Comparison of ENCODE assay signal across 37 mouse cellular contexts in the genomic region with DNA sequence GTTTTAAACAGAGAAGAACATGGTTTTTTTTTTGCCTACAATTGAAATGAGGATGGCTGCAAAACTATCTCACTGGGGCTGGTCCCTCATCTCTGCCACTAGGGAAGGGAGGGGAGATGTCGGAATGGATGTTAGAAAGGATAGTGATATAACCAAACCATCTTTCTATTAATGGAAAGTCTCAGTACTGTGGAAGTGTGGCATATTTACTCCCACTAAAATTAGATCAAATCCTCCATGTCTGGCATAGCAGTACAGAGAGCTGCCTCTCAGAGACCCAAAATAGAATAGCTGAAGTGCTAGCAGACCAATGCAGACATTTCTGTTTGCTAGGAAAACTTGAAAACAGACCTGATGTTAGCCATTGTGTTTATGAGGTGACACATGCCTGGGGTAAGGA. TPM values are rescaled to one million over a fixed set of nuclear protein-coding genes. Genes with fewer than 3 reads are reported as not detected.
A peak's percentile ranks its signal among the peaks of the same experiment; 100 is the strongest.
DNase-seq lines count a peak whose midpoint lies in the region; ATAC-seq and TF ChIP-seq lines count a peak whose summit lies in the region.
"Had no signal": no experiment of that assay in that cellular context is flagged by ENCODE, and none has a peak within 500 bp of the region (broad histone marks: within the 10 kb centered on the region; RNA-seq: fewer than 3 reads in every experiment).

No protein-coding gene starts in this region.

- H3K36me3 ChIP-seq in forebrain, postnatal 0 days (ENCODE audit: insufficient read depth), result no peaks in the 10 kb centered on the region
- no peaks in the 10 kb centered on the region for H3K36me3 ChIP-seq in forebrain, embryonic 10.5 days (replicated peaks)
- H3K36me3 ChIP-seq in heart, adult 2 months (ENCODE audit: control insufficient read depth, insufficient read depth, low read length), result peaks cover 4% of the 10 kb centered on the region
- no peaks in the 10 kb centered on the region for H3K36me3 ChIP-seq in heart, embryonic 16.5 days (ENCODE audit: control insufficient read depth, insufficient read depth)
- no peaks in the 10 kb centered on the region for H3K36me3 ChIP-seq in midbrain, embryonic 15.5 days (replicated peaks)
- H3K36me3 ChIP-seq: embryonic facial prominence, embryonic 10.5 days; embryonic facial prominence, embryonic 15.5 days; hindbrain, embryonic 10.5 days; liver, embryonic 12.5 days; midbrain, embryonic 12.5 days; neural tube, embryonic 13.5 days; stomach, embryonic 15.5 days had no signal

- no peak overlapping the region for H3K4me2 ChIP-seq in forebrain, postnatal 0 days (ENCODE audit: low read depth)
- H3K4me2 ChIP-seq in heart, embryonic 16.5 days (ENCODE audit: low read depth, low read length), result no peak overlapping the region
- no peak overlapping the region for H3K4me2 ChIP-seq in midbrain, embryonic 15.5 days
- H3K4me2 ChIP-seq: embryonic facial prominence, embryonic 15.5 days; forebrain, embryonic 13.5 days; liver, embryonic 12.5 days; midbrain, embryonic 12.5 days; neural tube, embryonic 13.5 days; stomach, embryonic 15.5 days had no signal

- no peaks in the 10 kb centered on the region for H3K4me1 ChIP-seq in forebrain, postnatal 0 days (ENCODE audit: insufficient read depth)
- no peaks in the 10 kb centered on the region for H3K4me1 ChIP-seq in forebrain, embryonic 10.5 days
- no peaks in the 10 kb centered on the region; the same call in 1 of the 2 replicates for H3K4me1 ChIP-seq in heart, adult 2 months (ENCODE audit: control insufficient read depth, insufficient read depth, low read length)
- peaks cover 6% of the 10 kb centered on the region for H3K4me1 ChIP-seq in heart, embryonic 16.5 days (ENCODE audit: control insufficient read depth, insufficient read depth, low read length)
- no peaks in the 10 kb centered on the region for H3K4me1 ChIP-seq in midbrain, embryonic 15.5 days
- H3K4me1 ChIP-seq: embryonic facial prominence, embryonic 10.5 days; embryonic facial prominence, embryonic 15.5 days; forebrain, embryonic 13.5 days; hindbrain, embryonic 10.5 days; liver, embryonic 12.5 days; midbrain, embryonic 12.5 days; neural tube, embryonic 13.5 days; stomach, embryonic 15.5 days had no signal

- H3K9ac ChIP-seq in forebrain, postnatal 0 days, result no peak overlapping the region
- no peak overlapping the region for H3K9ac ChIP-seq in heart, adult 2 months (ENCODE audit: low read depth, low read length)
- H3K9ac ChIP-seq in heart, embryonic 16.5 days (ENCODE audit: low read length), result no peak overlapping the region
- no peak overlapping the region for H3K9ac ChIP-seq in midbrain, embryonic 15.5 days
- H3K9ac ChIP-seq: embryonic facial prominence, embryonic 15.5 days; forebrain, embryonic 13.5 days; liver, embryonic 12.5 days; liver, postnatal 0 days; midbrain, embryonic 12.5 days; neural tube, embryonic 13.5 days; stomach, embryonic 15.5 days had no signal

- no peak for TF ChIP-seq POLR2A in heart, adult 2 months (IDR thresholded peaks at IDR 0.05; ENCODE audit: insufficient read depth, low read depth, low read length)

- TF ChIP-seq CTCF in forebrain, postnatal 0 days (IDR thresholded peaks at IDR 0.05; ENCODE audit: low read depth), result no peak
- TF ChIP-seq CTCF in heart, adult 2 months (IDR thresholded peaks at IDR 0.05), result no peak

- peak; percentile 69; the same call in 1 of the 2 replicates for ATAC-seq in forebrain, postnatal 0 days
- peak; percentile 72; the same call in 1 of the 2 replicates for ATAC-seq in heart, embryonic 16.5 days (replicated peaks; ENCODE audit: extremely low read depth, insufficient read depth, low FRiP score)
- no peak for ATAC-seq in midbrain, embryonic 15.5 days (replicated peaks)
- ATAC-seq: activated CD4-positive, CD25-positive, alpha-beta regulatory T cell, adult 4 months; forebrain, embryonic 13.5 days; hindbrain, embryonic 16.5 days; liver, embryonic 12.5 days; liver, postnatal 0 days had no signal

- DNase-seq in forebrain, postnatal 0 days, result no peak
- no peak for DNase-seq in forebrain, embryonic 10.5 days (ENCODE audit: extremely low spot score, low spot score)
- DNase-seq in heart, adult 2 months, result no peak
- DNase-seq in heart, postnatal 4 days, result no peak
- peak; percentile 70 for DNase-seq in brain, adult 2 months (ENCODE audit: low read depth, low spot score)
- DNase-seq in retina, postnatal 1 day, result no peak
- DNase-seq: adrenal gland, adult 2 months; cerebellum, adult 8-10 months; cerebellum, postnatal 25 days; gastrocnemius, postnatal 10 days; kidney, adult 2 months; kidney, postnatal 36 days; left cerebral cortex, postnatal 4 days; liver, postnatal 0 days; lung, postnatal 36 days; right cerebral cortex, postnatal 14 days; thymus, adult 18-20 months; thymus, postnatal 25 days had no signal

- no peak for TF ChIP-seq EP300 in heart, adult 2 months (IDR thresholded peaks at IDR 0.05; ENCODE audit: insufficient read depth, low read depth, low read length)

- no peak overlapping the region for H3K27ac ChIP-seq in forebrain, postnatal 0 days (ENCODE audit: low read depth, low read length)
- H3K27ac ChIP-seq in forebrain, embryonic 10.5 days, result no peak overlapping the region
- peak overlapping the region; percentile 78 for H3K27ac ChIP-seq in heart, adult 2 months
- peak overlapping the region; percentile 76 for H3K27ac ChIP-seq in heart, embryonic 16.5 days (ENCODE audit: low read length)
- H3K27ac ChIP-seq in midbrain, embryonic 15.5 days, result no peak overlapping the region
- H3K27ac ChIP-seq: embryonic facial prominence, embryonic 10.5 days; embryonic facial prominence, embryonic 15.5 days; forebrain, embryonic 13.5 days; hindbrain, embryonic 10.5 days; layer of hippocampus, adult 2 months; liver, embryonic 12.5 days; midbrain, embryonic 12.5 days; neural tube, embryonic 13.5 days; stomach, embryonic 15.5 days had no signal

- 73% methylated on average over 1 of the region's 1 CpGs for WGBS in forebrain, postnatal 0 days
- WGBS in forebrain, embryonic 10.5 days, result 80% methylated on average over 1 of the region's 1 CpGs
- WGBS in heart, adult 2 months, result 53% methylated on average over 1 of the region's 1 CpGs
- WGBS in heart, embryonic 16.5 days, result 37% methylated on average over 1 of the region's 1 CpGs
- 85% methylated on average over 1 of the region's 1 CpGs for WGBS in midbrain, embryonic 15.5 days

- H3K27me3 ChIP-seq in forebrain, postnatal 0 days (ENCODE audit: insufficient read depth, low read length), result no peaks in the 10 kb centered on the region
- H3K27me3 ChIP-seq in forebrain, embryonic 10.5 days (ENCODE audit: poor library complexity, severe bottlenecking), result no peaks in the 10 kb centered on the region
- no peaks in the 10 kb centered on the region for H3K27me3 ChIP-seq in heart, adult 2 months (ENCODE audit: control insufficient read depth, insufficient read depth, low read length)
- H3K27me3 ChIP-seq in heart, embryonic 16.5 days (ENCODE audit: control insufficient read depth, insufficient read depth, low read length), result no peaks in the 10 kb centered on the region
- H3K27me3 ChIP-seq in midbrain, embryonic 15.5 days (replicated peaks), result no peaks in the 10 kb centered on the region
- H3K27me3 ChIP-seq: CH12.LX; embryonic facial prominence, embryonic 15.5 days; forebrain, embryonic 13.5 days; liver, embryonic 12.5 days; midbrain, embryonic 12.5 days; neural tube, embryonic 13.5 days; stomach, embryonic 15.5 days had no signal

- H3K79me2 ChIP-seq in heart, adult 2 months (replicated peaks; ENCODE audit: control insufficient read depth, insufficient read depth, low read length), result no peaks in the 10 kb centered on the region

- H3K9me3 ChIP-seq in forebrain, postnatal 0 days (ENCODE audit: low read length), result no peaks in the 10 kb centered on the region
- H3K9me3 ChIP-seq in forebrain, embryonic 10.5 days, result no peaks in the 10 kb centered on the region
- H3K9me3 ChIP-seq in heart, embryonic 16.5 days (replicated peaks; ENCODE audit: control insufficient read depth, low read length), result no peaks in the 10 kb centered on the region
- H3K9me3 ChIP-seq in midbrain, embryonic 15.5 days, result no peaks in the 10 kb centered on the region
- H3K9me3 ChIP-seq: embryonic facial prominence, embryonic 10.5 days; embryonic facial prominence, embryonic 15.5 days; forebrain, embryonic 13.5 days; hindbrain, embryonic 10.5 days; liver, embryonic 12.5 days; midbrain, embryonic 12.5 days; neural tube, embryonic 13.5 days; stomach, embryonic 15.5 days had no signal

- no peak overlapping the region for H3K4me3 ChIP-seq in forebrain, postnatal 0 days (ENCODE audit: low read depth, low read length)
- H3K4me3 ChIP-seq in forebrain, embryonic 10.5 days, result no peak overlapping the region
- H3K4me3 ChIP-seq in heart, adult 2 months, result no peak overlapping the region
- no peak overlapping the region for H3K4me3 ChIP-seq in heart, embryonic 16.5 days (ENCODE audit: low read length)
- H3K4me3 ChIP-seq in midbrain, embryonic 15.5 days, result no peak overlapping the region
- H3K4me3 ChIP-seq: embryonic facial prominence, embryonic 10.5 days; embryonic facial prominence, embryonic 15.5 days; forebrain, embryonic 13.5 days; hindbrain, embryonic 10.5 days; layer of hippocampus, adult 2 months; liver, embryonic 12.5 days; midbrain, embryonic 12.5 days; neural tube, embryonic 13.5 days; stomach, embryonic 15.5 days had no signal

- intact Hi-C loops in heart, adult 2 months (cut with DNase I), result no loop called here

RNA-seq across cellular contexts. Expression of gene Slc35f4, which starts 30.7 kb away (rescaled TPM):
- total RNA-seq in forebrain, postnatal 0 days (2014; rRNA removed), result 14.9 and 19.6 TPM in 2 replicates
- polyA plus RNA-seq in forebrain, postnatal 0 days (2015; fragmentation: Nextera tagmentation; extraction: Ambion mirVana), result 12.5 and 16.1 TPM in 2 replicates
- polyA plus RNA-seq in forebrain, embryonic 10.5 days (2016; fragmentation: Nextera tagmentation; extraction: Ambion mirVana), result not detected in 2 replicates
- not detected for total RNA-seq in heart, adult 2 months (2021)
- not detected in 2 replicates for polyA plus RNA-seq in heart, adult 2 months (2012; rRNA removed)
- total RNA-seq in heart, postnatal 4 days (2021), result not detected
- 0.07 and 0.16 TPM in 2 replicates for polyA plus RNA-seq in heart, embryonic 16.5 days (2015; fragmentation: Nextera tagmentation; extraction: Ambion mirVana)
- 15.7 and 16.4 TPM in 2 replicates for polyA plus RNA-seq in midbrain, embryonic 15.5 days (2015; fragmentation: Nextera tagmentation; extraction: Ambion mirVana)
- total RNA-seq: adrenal gland, adult 2 months; CH12.LX; gastrocnemius, postnatal 10 days; megakaryocyte, adult 5-6 weeks had no signal
- polyA plus RNA-seq: adrenal gland, adult 2 months; C2C12; embryonic facial prominence, embryonic 15.5 days; kidney, adult 2 months; kidney, embryonic 16.5 days; limb, embryonic 14.5 days; liver, postnatal 0 days; lung, embryonic 16.5 days had no signal

Comparison
In these comparisons a context has a peak if more than half of its experiments do, and no peak if none do; other contexts are left out.
1. RNA of gene Slc35f4, which starts 30.7 kb away (polyA plus RNA-seq): 15.7 to 16.4 TPM in midbrain, embryonic 15.5 days and 12.5 to 16.1 TPM in forebrain, postnatal 0 days; 0.07 to 0.16 TPM in heart, embryonic 16.5 days, not detected in forebrain, embryonic 10.5 days and not detected in heart, adult 2 months; every median in the first group is over 10 times any median in the second.
2. H3K27ac ChIP-seq: peak in heart, adult 2 months (single experiment) and heart, embryonic 16.5 days (single experiment); none in forebrain, postnatal 0 days (single experiment), forebrain, embryonic 10.5 days (single experiment) and midbrain, embryonic 15.5 days (single experiment).